Mouse (Mus musculus): ENCODE measurements around the gene Gm10964. TPM values are rescaled to one million over a fixed set of nuclear protein-coding genes. Genes with fewer than 3 reads are reported as not detected.

Gm10964 gene
- not detected in 2 replicates for polyA plus RNA-seq (2014; fragmentation: Nextera tagmentation; extraction: Ambion mirVana)

DNA sequence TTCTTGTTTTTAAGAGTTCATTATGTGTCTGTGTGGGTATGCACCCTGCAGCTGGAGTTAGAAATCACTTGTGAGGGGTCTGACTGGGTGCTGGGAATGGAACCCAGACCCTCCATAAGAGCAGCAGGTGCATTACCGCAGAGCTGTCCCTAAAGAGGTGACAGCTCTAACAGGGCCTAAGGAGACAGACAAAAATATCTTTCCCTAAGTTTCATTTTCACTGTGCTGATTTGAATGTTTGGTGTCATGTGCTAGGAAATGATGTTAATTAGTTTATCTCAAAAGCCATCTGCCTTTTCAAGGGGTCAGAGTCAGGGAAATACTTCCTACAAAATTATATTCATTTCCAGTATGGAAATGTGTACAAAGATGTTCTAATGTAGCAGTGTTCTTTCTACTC, at the start of gene Gm10964:
Gene Gm10964, plus strand, starts transcription at position 38 of the 400 bp plus-strand sequence.
- ATAC-seq (ENCODE audit: low FRiP score), result no peak
- Histone ChIP-seq H3K4me3 (ENCODE audit: low read depth, low read length) (no peak within 1 kb of the TSS), H3K9me3 (ENCODE audit: control insufficient read depth, low read length) (no peaks in the 10 kb centered on the region), H3K27me3 (ENCODE audit: control insufficient read depth, insufficient read depth, low read length) (no peaks in the 10 kb centered on the region), H3K4me2 (replicated peaks; ENCODE audit: low read depth, low read length) (peak within 1 kb of the TSS; percentile 12), H3K27ac (ENCODE audit: low read depth, low read length) (peak within 1 kb of the TSS; percentile 60), H3K9ac (ENCODE audit: low read depth, low read length) (no peak within 1 kb of the TSS), H3K36me3 (ENCODE audit: control insufficient read depth, insufficient read depth, low read length) (0 out of 2 replicates have a peak, but pooled peaks cover 4% of the 10 kb centered on the region), H3K4me1 (replicated peaks; ENCODE audit: control insufficient read depth, insufficient read depth, low read length) (peaks cover 16% of the 10 kb centered on the region)
- WGBS, result 83% methylated on average over 1 of the region's 1 CpGs
- DNase-seq (ENCODE audit: low spot score), result no peak

DNA sequence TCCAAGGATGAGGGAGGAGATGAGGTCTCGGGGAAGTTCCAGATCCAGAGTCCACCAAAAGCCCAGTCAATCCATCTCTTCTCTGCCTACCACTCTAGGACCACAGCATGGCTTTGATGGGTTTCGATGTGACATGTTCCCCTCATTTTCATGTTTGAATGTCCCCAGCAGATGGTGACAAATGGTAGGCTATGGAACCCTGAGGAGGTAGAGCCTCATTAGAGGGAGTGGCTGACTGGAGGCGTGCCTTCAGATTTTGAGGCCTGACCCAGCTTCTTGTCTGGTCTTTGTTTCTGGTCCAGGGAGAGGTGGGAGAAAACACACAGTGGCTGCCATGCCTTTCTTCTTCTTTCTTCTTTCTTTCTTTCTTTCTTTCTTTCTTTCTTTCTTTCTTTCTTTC, 48.7 kb upstream of the Gm10964 start:
- Histone ChIP-seq H3K27ac (ENCODE audit: low read depth, low read length) (no peak overlapping the region), H3K27me3 (ENCODE audit: control insufficient read depth, insufficient read depth, low read length) (no peaks in the 10 kb centered on the region), H3K4me1 (replicated peaks; ENCODE audit: control insufficient read depth, insufficient read depth, low read length) (no peaks in the 10 kb centered on the region), H3K36me3 (ENCODE audit: control insufficient read depth, insufficient read depth, low read length) (no peaks in the 10 kb centered on the region), H3K4me2 (replicated peaks; ENCODE audit: low read depth, low read length) (no peak overlapping the region), H3K4me3 (ENCODE audit: low read depth, low read length) (no peak overlapping the region), H3K9me3 (ENCODE audit: control insufficient read depth, low read length) (no peaks in the 10 kb centered on the region), H3K9ac (ENCODE audit: low read depth, low read length) (no peak overlapping the region)
- no peak for ATAC-seq (ENCODE audit: low FRiP score)
- 72% methylated on average over 3 of the region's 3 CpGs for WGBS
- no peak for DNase-seq (ENCODE audit: low spot score)

DNA sequence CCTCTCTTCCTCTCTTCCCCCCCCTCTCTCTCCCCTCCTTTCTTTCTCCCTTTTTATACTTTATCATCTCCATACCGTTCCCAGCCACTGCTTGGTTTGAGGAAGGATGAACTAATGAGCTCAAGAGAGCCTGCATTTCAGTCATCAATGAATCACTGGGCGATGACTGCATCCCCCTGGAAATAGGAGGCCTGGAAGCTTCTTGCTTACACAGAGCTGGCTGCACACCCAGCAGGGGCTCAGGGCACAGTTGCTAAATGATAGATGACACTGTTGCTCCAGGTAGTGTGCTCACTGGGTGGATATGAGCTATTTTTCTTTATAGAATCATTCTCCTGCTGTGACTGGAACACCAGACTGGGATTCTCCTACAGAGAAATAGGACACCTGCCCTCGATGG, 43.6 kb upstream of the Gm10964 start:
- Histone ChIP-seq H3K4me2 (replicated peaks; ENCODE audit: low read depth, low read length) (no peak overlapping the region), H3K27ac (ENCODE audit: low read depth, low read length) (no peak overlapping the region), H3K9me3 (ENCODE audit: control insufficient read depth, low read length) (no peaks in the 10 kb centered on the region), H3K27me3 (ENCODE audit: control insufficient read depth, insufficient read depth, low read length) (no peaks in the 10 kb centered on the region), H3K4me1 (replicated peaks; ENCODE audit: control insufficient read depth, insufficient read depth, low read length) (no peaks in the 10 kb centered on the region), H3K36me3 (ENCODE audit: control insufficient read depth, insufficient read depth, low read length) (no peaks in the 10 kb centered on the region), H3K9ac (ENCODE audit: low read depth, low read length) (no peak overlapping the region), H3K4me3 (ENCODE audit: low read depth, low read length) (no peak overlapping the region)
- 54% methylated on average over 3 of the region's 3 CpGs for WGBS
- ATAC-seq (ENCODE audit: low FRiP score) (no peak), DNase-seq (ENCODE audit: low spot score) (no peak)

DNA sequence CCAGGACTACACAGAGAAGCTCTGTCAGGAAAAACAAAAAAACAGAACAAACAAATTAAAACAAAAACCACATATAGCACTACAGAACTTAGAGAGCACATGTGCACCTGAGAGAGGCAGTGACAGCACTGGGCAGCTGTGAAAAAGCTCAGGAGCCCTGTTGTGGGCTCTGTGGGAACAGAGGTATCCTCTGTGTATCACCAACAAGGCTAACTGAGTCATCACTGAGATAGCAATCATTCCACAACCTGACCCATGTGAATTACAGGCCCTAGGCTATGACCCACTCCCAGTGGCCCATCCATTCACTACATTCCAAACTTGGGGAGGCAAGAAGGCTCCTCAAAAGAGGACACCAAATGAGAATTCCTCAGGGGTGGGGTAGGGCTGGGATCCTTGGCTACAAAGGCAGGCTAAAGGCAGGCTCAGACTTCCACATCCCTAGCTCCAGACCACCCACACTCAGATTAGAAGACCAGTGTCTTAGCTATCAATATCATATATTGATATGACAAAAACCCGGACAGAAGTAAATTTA, 42.7 kb upstream of the Gm10964 start:
- Histone ChIP-seq H3K4me2 (replicated peaks; ENCODE audit: low read depth, low read length) (no peak overlapping the region), H3K4me3 (ENCODE audit: low read depth, low read length) (no peak overlapping the region), H3K9me3 (ENCODE audit: control insufficient read depth, low read length) (no peaks in the 10 kb centered on the region), H3K4me1 (replicated peaks; ENCODE audit: control insufficient read depth, insufficient read depth, low read length) (no peaks in the 10 kb centered on the region), H3K9ac (ENCODE audit: low read depth, low read length) (no peak overlapping the region), H3K36me3 (ENCODE audit: control insufficient read depth, insufficient read depth, low read length) (no peaks in the 10 kb centered on the region), H3K27me3 (ENCODE audit: control insufficient read depth, insufficient read depth, low read length) (no peaks in the 10 kb centered on the region), H3K27ac (ENCODE audit: low read depth, low read length) (no peak overlapping the region)
- DNase-seq (ENCODE audit: low spot score), result no peak
- no peak for ATAC-seq (ENCODE audit: low FRiP score)
- WGBS, result 84% methylated on average over 1 of the region's 1 CpGs

DNA sequence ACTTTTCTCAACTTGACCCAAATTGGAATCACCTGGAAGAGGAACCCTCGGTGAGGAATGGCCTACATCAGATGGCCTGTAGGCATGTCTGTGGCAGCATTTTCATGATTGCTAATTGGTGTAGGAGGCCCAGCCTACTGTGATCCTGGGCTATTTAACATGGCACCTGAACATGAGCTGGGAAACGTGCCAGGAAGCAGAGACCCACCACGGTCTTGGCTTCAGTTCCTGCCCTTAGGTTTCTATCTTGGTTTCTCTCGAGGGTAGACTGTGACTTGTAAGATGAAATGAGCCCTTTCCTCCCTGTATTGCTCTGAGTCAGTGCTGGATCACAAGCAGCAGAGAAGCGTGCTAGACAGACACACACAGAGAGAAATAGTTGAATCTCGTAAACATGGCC, 34.5 kb upstream of the Gm10964 start:
- Histone ChIP-seq H3K36me3 (ENCODE audit: control insufficient read depth, insufficient read depth, low read length) (no peaks in the 10 kb centered on the region), H3K4me2 (replicated peaks; ENCODE audit: low read depth, low read length) (no peak overlapping the region), H3K9me3 (ENCODE audit: control insufficient read depth, low read length) (no peaks in the 10 kb centered on the region), H3K4me1 (replicated peaks; ENCODE audit: control insufficient read depth, insufficient read depth, low read length) (0 out of 2 replicates have a peak, but pooled peaks cover 3% of the 10 kb centered on the region), H3K27ac (ENCODE audit: low read depth, low read length) (no peak overlapping the region), H3K27me3 (ENCODE audit: control insufficient read depth, insufficient read depth, low read length) (no peaks in the 10 kb centered on the region), H3K4me3 (ENCODE audit: low read depth, low read length) (no peak overlapping the region), H3K9ac (ENCODE audit: low read depth, low read length) (no peak overlapping the region)
- ATAC-seq (ENCODE audit: low FRiP score), result no peak
- no peak for DNase-seq (ENCODE audit: low spot score)
- 88% methylated on average over 6 of the region's 6 CpGs for WGBS

DNA sequence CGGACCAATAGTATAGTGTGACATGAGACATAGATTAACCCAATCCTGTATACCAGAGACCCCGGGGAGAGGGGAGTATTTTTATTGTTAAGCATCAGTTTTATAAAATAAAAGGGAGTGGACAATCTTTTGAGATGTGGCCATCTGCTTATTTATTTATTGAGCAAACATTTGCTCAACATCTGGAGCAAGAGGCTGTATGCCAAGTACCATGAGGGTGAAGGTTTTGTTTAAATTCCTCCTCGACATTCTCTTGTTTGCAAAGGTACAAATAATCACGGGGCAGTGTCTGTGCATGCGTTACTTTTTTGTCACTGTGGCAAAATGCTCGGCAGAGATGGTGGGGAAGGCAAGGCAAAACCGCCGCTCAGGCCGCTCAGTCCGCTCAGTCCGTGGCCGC, 33.7 kb upstream of the Gm10964 start:
- no peaks in the 10 kb centered on the region for H3K27me3 ChIP-seq (ENCODE audit: control insufficient read depth, insufficient read depth, low read length)
- no peak for ATAC-seq (ENCODE audit: low FRiP score)
- DNase-seq (ENCODE audit: low spot score), result no peak
- 85% methylated on average over 12 of the region's 12 CpGs for WGBS
- no peaks in the 10 kb centered on the region for H3K36me3 ChIP-seq (ENCODE audit: control insufficient read depth, insufficient read depth, low read length)
- 0 out of 2 replicates have a peak, but pooled peaks cover 3% of the 10 kb centered on the region for H3K4me1 ChIP-seq (replicated peaks; ENCODE audit: control insufficient read depth, insufficient read depth, low read length)
- H3K4me2 ChIP-seq (replicated peaks; ENCODE audit: low read depth, low read length), result no peak overlapping the region
- no peak overlapping the region for H3K9ac ChIP-seq (ENCODE audit: low read depth, low read length)
- H3K27ac ChIP-seq (ENCODE audit: low read depth, low read length), result no peak overlapping the region
- H3K4me3 ChIP-seq (ENCODE audit: low read depth, low read length), result no peak overlapping the region
- no peaks in the 10 kb centered on the region for H3K9me3 ChIP-seq (ENCODE audit: control insufficient read depth, low read length)

DNA sequence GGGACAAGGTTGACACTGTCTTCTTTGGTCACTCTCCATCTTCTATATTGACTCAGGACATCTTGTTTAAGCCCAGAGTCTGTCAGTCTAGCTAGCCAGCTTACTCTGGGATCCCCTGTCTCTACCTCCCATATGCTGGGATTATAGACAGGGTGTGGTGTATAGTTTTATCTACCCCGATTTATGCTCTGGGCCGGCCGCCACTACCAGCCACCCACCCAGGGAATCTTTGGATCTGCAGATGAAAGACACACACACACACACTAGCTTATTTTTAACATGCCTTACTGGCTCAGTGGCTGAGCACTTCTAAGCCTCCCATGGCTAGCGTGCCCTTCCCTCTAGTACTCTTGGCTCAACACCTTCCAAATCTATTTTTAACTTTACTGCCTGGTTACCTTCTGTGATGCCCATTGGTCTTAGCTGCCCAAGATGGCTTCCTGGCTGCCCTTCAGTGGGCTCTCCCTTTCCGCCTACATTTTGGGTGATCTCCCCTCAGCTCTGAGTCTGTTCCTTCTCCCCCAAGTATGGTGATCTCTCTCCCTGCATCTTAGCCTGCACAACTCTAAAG, 29.6 kb upstream of the Gm10964 start:
- Histone ChIP-seq H3K4me2 (replicated peaks; ENCODE audit: low read depth, low read length) (no peak overlapping the region), H3K4me3 (ENCODE audit: low read depth, low read length) (no peak overlapping the region), H3K9me3 (ENCODE audit: control insufficient read depth, low read length) (no peaks in the 10 kb centered on the region), H3K9ac (ENCODE audit: low read depth, low read length) (no peak overlapping the region), H3K36me3 (ENCODE audit: control insufficient read depth, insufficient read depth, low read length) (no peaks in the 10 kb centered on the region), H3K27ac (ENCODE audit: low read depth, low read length) (no peak overlapping the region), H3K4me1 (replicated peaks; ENCODE audit: control insufficient read depth, insufficient read depth, low read length) (0 out of 2 replicates have a peak, but pooled peaks cover 3% of the 10 kb centered on the region), H3K27me3 (ENCODE audit: control insufficient read depth, insufficient read depth, low read length) (no peaks in the 10 kb centered on the region)
- ATAC-seq (ENCODE audit: low FRiP score) (no peak), DNase-seq (ENCODE audit: low spot score) (no peak)
- 93% methylated on average over 5 of the region's 5 CpGs for WGBS

DNA sequence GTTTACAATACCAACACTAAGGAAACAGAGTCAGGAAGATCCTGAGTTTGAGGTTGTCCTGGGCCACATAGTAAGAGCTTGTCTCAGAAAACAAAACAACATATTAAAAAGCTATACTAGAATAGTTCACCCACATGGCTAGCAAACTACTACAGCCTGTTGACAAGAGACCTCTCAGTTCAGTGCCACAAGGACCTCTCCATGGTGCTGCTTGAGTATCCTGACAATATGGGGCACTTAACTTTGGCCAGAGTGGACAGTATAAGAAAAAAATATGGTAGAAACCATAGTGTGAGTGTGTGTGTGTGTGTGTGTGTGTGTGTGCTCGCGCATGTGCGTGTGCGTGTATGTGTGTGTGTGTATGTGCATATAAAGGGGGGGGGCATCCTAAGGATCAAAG, 27.0 kb upstream of the Gm10964 start:
- DNase-seq (ENCODE audit: low spot score) (no peak), ATAC-seq (ENCODE audit: low FRiP score) (no peak)
- Histone ChIP-seq H3K36me3 (ENCODE audit: control insufficient read depth, insufficient read depth, low read length) (no peaks in the 10 kb centered on the region), H3K27ac (ENCODE audit: low read depth, low read length) (no peak overlapping the region), H3K4me2 (replicated peaks; ENCODE audit: low read depth, low read length) (no peak overlapping the region), H3K4me1 (replicated peaks; ENCODE audit: control insufficient read depth, insufficient read depth, low read length) (0 out of 2 replicates have a peak, but pooled peaks cover 6% of the 10 kb centered on the region), H3K9me3 (ENCODE audit: control insufficient read depth, low read length) (no peaks in the 10 kb centered on the region), H3K27me3 (ENCODE audit: control insufficient read depth, insufficient read depth, low read length) (no peaks in the 10 kb centered on the region), H3K9ac (ENCODE audit: low read depth, low read length) (no peak overlapping the region), H3K4me3 (ENCODE audit: low read depth, low read length) (no peak overlapping the region)
- 90% methylated on average over 4 of the region's 4 CpGs for WGBS

DNA sequence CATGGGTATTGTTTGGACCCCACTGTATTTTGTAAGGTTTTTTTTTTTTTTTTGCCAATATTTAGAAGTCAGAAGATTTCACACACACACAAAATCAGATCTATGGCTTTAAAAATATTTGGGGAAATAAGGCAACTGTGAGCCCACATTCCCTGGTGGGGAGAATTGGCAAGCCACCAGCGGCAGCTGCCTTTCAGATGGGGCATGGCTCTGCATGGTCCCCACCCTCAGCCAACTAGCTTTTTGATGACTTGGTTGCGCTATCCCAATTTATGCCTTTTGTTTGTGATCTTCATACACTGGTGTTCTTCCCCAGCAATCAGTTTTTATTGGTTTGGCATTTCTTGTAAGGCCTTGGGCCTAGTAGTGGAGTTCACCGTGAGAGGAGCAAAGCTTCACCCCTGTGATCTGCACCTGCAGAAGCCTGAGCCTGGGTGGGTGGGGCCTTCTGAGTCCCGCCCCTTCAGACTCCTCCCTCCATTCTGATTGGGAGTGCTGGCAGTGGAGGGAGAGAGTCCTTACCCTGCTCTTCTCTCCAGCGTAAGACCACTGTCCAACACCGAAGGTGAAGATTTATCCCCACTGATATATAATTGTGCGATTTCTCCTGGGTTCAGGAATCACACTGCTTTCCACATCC, 24.8 kb upstream of the Gm10964 start:
- Histone ChIP-seq H3K27me3 (ENCODE audit: control insufficient read depth, insufficient read depth, low read length) (no peaks in the 10 kb centered on the region), H3K36me3 (ENCODE audit: control insufficient read depth, insufficient read depth, low read length) (no peaks in the 10 kb centered on the region), H3K9ac (ENCODE audit: low read depth, low read length) (no peak overlapping the region), H3K4me1 (replicated peaks; ENCODE audit: control insufficient read depth, insufficient read depth, low read length) (0 out of 2 replicates have a peak, but pooled peaks cover 3% of the 10 kb centered on the region), H3K27ac (ENCODE audit: low read depth, low read length) (no peak overlapping the region), H3K4me2 (replicated peaks; ENCODE audit: low read depth, low read length) (no peak overlapping the region), H3K9me3 (ENCODE audit: control insufficient read depth, low read length) (no peaks in the 10 kb centered on the region), H3K4me3 (ENCODE audit: low read depth, low read length) (no peak overlapping the region)
- WGBS, result 79% methylated on average over 7 of the region's 7 CpGs
- no peak for DNase-seq (ENCODE audit: low spot score)
- ATAC-seq (ENCODE audit: low FRiP score), result no peak
